Mouse (Mus musculus): ENCODE data around the gene Asb17.

- TF ChIP-seq POLR2A (IDR thresholded peaks at IDR 0.05; ENCODE audit: extremely low read depth, insufficient read depth, low read length), result no peak
- TF ChIP-seq CTCF (IDR thresholded peaks at IDR 0.05; ENCODE audit: low read depth, low read length), result no peak
Observed at GRCm38 (mm10) chr3:153797574-153797973, 46.4 kb upstream of the Asb17 start.

Data from liver, adult 2 months (tissue).